Mouse (Mus musculus): ENCODE measurements around the gene Hoxb5. TPM values are rescaled to one million over a fixed set of nuclear protein-coding genes. Genes with fewer than 3 reads are reported as not detected.

Gene Hoxb5
- polyA plus RNA-seq, 1 experiment from 2014 or later = 5.5 TPM

GRCm38 (mm10) chr11:96317608-96318367 is 14.7 kb downstream of the Hoxb5 start, which contains the start of gene Hoxb4:
Gene Hoxb4, plus strand, starts transcription at chr11:96318267.
- 4% methylated on average over 28 of the region's 28 CpGs for WGBS
- no peak for ATAC-seq (ENCODE audit: extremely low read depth, insufficient number of reproducible peaks, low FRiP score, low TSS enrichment)
- peaks cover 100% of the 10 kb centered on the region for H3K27me3 ChIP-seq (replicated peaks)

DNA sequence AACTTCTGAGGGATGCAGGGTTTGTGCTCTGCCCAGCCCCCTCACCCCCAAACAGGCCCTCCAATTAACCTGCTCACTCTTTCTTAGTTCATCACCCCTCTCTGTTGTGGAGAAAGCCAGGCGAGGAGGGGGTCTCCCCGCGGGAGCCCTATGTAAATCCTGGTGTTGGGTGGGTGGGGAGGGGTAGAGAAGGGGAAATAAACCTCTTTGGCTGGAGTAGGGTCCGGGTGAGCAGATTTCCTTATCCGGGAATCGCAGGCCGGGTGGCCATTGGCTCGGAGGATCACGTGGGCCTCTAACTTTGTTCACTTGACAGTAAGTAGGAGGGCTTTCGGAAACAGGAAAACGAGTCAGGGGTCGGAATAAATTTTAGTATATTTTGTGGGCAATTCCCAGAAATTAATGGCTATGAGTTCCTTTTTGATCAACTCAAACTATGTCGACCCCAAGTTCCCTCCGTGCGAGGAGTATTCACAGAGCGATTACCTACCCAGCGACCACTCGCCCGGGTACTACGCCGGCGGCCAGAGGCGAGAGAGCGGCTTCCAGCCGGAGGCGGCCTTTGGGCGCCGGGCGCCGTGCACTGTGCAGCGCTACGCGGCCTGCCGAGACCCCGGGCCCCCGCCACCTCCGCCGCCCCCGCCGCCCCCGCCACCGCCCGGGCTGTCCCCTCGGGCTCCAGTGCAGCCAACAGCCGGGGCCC is 15.4 kb downstream of the Hoxb5 start:
- Histone ChIP-seq H3K27ac (replicated peaks) (peak overlapping the region; percentile 85), H3K27me3 (replicated peaks) (peaks cover 100% of the 10 kb centered on the region), H3K9ac (peak overlapping the region; percentile 84), H3K36me3 (no peaks in the 10 kb centered on the region), H3K4me3 (peak overlapping the region; percentile 54), H3K4me2 (peak overlapping the region; percentile 66), H3K9me3 (no peaks in the 10 kb centered on the region), H3K4me1 (peaks cover 10% of the 10 kb centered on the region)
- WGBS = under 1% methylated on average over 37 of the region's 45 CpGs
- no peak for ATAC-seq (ENCODE audit: extremely low read depth, insufficient number of reproducible peaks, low FRiP score, low TSS enrichment)

More at GRCm38 (mm10) chr11:96317608-96318367, 14.7 kb downstream of the Hoxb5 start, which contains the start of gene Hoxb4:
- Histone ChIP-seq H3K4me2 (peak within 1 kb of the TSS; percentile 66), H3K4me3 (peak within 1 kb of the TSS; percentile 54), H3K27ac (replicated peaks) (peak within 1 kb of the TSS; percentile 85), H3K4me1 (peaks cover 10% of the 10 kb centered on the region), H3K36me3 (no peaks in the 10 kb centered on the region), H3K9me3 (no peaks in the 10 kb centered on the region), H3K9ac (peak within 1 kb of the TSS; percentile 84)

DNA sequence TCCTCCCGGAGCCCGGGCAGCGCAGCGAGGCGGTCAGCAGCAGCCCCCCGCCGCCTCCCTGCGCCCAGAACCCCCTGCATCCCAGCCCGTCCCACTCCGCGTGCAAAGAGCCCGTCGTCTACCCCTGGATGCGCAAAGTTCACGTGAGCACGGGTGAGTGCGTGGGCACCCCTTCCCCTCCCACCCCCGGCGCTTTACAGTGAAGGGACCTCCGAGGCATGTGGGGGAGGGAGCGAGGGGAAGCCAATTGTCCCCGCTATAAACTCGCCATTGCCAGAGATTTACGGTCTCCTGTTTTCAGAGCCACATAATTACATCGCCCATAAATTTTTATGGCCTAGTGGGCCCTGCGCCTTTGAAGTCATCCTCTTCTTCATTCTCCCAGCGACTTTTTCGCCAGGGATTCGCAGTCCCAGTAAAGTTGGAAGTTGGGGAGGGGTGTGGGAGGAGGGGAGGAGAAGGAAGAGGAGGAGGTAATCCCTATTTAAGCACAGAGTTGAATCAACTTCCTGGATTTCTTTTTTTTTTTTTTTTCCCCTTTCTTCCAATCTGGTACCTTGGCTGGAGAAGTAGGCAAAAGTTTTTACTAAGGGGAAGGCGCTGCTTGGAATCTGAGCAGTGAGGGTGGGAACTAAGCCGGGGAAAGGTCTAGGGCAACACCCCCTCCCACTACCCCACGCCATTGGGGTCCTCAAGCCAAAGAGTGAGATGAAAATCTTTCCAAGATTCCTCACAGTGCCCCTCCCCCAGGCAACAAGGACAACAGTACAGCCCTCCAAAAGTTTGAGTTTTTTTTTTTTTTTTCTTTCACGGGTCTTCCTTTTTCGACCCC is 16.2 kb downstream of the Hoxb5 start:
- Histone ChIP-seq H3K27ac (replicated peaks) (peak overlapping the region; percentile 85), H3K4me3 (peak overlapping the region; percentile 54), H3K9ac (peak overlapping the region; percentile 84), H3K36me3 (no peaks in the 10 kb centered on the region), H3K9me3 (no peaks in the 10 kb centered on the region), H3K27me3 (replicated peaks) (peaks cover 100% of the 10 kb centered on the region), H3K4me2 (peak overlapping the region; percentile 66), H3K4me1 (peaks cover 10% of the 10 kb centered on the region)
- WGBS = under 1% methylated on average over 29 of the region's 34 CpGs
- ATAC-seq (ENCODE audit: extremely low read depth, insufficient number of reproducible peaks, low FRiP score, low TSS enrichment) = 0 out of 2 replicates have a peak, but pooled peaks have one; percentile 14

DNA sequence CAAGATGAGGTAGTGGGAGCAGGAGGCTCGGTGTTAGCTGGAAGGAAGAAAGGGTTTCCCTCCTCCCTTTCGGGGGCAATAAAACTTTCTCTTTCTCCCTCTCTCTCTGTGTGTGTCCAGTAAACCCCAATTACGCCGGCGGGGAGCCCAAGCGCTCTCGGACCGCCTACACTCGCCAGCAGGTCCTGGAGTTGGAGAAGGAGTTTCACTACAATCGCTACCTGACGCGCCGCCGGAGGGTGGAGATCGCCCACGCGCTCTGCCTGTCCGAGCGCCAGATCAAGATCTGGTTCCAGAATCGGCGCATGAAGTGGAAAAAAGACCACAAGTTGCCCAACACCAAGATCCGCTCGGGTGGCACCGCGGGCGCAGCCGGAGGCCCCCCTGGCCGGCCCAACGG is 16.8 kb downstream of the Hoxb5 start:
- Histone ChIP-seq H3K9me3 (no peaks in the 10 kb centered on the region), H3K4me2 (peak overlapping the region; percentile 66), H3K4me3 (peak overlapping the region; percentile 54), H3K36me3 (no peaks in the 10 kb centered on the region), H3K27ac (replicated peaks) (peak overlapping the region; percentile 85), H3K9ac (peak overlapping the region; percentile 84), H3K4me1 (peaks cover 10% of the 10 kb centered on the region), H3K27me3 (replicated peaks) (peaks cover 100% of the 10 kb centered on the region)
- WGBS = 2% methylated on average over 29 of the region's 29 CpGs
- ATAC-seq (ENCODE audit: extremely low read depth, insufficient number of reproducible peaks, low FRiP score, low TSS enrichment) = no peak

- no peaks in the 10 kb centered on the region for H3K9me3 ChIP-seq
- peak overlapping the region; percentile 84 for H3K9ac ChIP-seq
Measured at GRCm38 (mm10) chr11:96320688-96321087, 17.6 kb downstream of the Hoxb5 start.

GRCm38 (mm10) chr11:96321846-96322245 is 18.7 kb downstream of the Hoxb5 start:
- 25% methylated on average over 5 of the region's 5 CpGs for WGBS
- Histone ChIP-seq H3K4me3 (no peak overlapping the region), H3K27ac (replicated peaks) (0 out of 2 replicates have a peak overlapping the region, but pooled peaks have one; percentile 8), H3K9me3 (no peaks in the 10 kb centered on the region), H3K36me3 (no peaks in the 10 kb centered on the region), H3K9ac (peak overlapping the region; percentile 48; the same call in 1 of the 2 replicates), H3K4me1 (peaks cover 10% of the 10 kb centered on the region), H3K4me2 (peak overlapping the region; percentile 41; the same call in 1 of the 2 replicates), H3K27me3 (replicated peaks) (peaks cover 100% of the 10 kb centered on the region)
- ATAC-seq (ENCODE audit: extremely low read depth, insufficient number of reproducible peaks, low FRiP score, low TSS enrichment) = no peak

More at GRCm38 (mm10) chr11:96320688-96321087, 17.6 kb downstream of the Hoxb5 start:
- Histone ChIP-seq H3K4me2 (peak overlapping the region; percentile 66), H3K36me3 (no peaks in the 10 kb centered on the region), H3K27me3 (replicated peaks) (peaks cover 100% of the 10 kb centered on the region), H3K27ac (replicated peaks) (peak overlapping the region; percentile 85), H3K4me1 (peaks cover 10% of the 10 kb centered on the region), H3K4me3 (peak overlapping the region; percentile 54)
- WGBS = 11% methylated on average over 17 of the region's 17 CpGs
- no peak for ATAC-seq (ENCODE audit: extremely low read depth, insufficient number of reproducible peaks, low FRiP score, low TSS enrichment)

DNA sequence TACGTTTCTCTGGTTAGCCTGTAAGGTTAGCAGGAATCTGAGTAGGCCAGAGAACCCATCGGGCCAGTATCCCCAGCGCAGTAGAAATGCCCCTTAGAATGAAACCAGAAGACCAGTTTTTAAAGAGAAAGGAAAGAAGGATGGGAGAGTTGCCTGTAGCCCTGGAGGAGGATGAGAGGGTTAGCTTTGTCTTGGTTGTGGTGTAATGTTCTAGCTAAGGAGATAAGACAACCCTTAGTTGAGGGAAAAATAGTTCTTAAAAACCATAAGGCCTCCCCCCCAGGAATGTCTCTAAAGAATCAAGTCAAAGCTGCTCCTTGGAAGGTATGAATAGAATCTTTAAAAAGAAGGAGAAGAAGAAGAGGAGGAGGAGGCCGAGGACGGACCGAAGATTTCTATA is 19.6 kb downstream of the Hoxb5 start:
- Histone ChIP-seq H3K27me3 (replicated peaks) (peaks cover 100% of the 10 kb centered on the region), H3K4me2 (peak overlapping the region; percentile 41), H3K9ac (peak overlapping the region; percentile 48), H3K4me3 (peak overlapping the region; percentile 10; the same call in 1 of the 2 replicates), H3K36me3 (no peaks in the 10 kb centered on the region), H3K9me3 (no peaks in the 10 kb centered on the region), H3K4me1 (peaks cover 10% of the 10 kb centered on the region), H3K27ac (replicated peaks) (peak overlapping the region; percentile 45; the same call in 1 of the 2 replicates)
- WGBS = 20% methylated on average over 6 of the region's 6 CpGs
- ATAC-seq (ENCODE audit: extremely low read depth, insufficient number of reproducible peaks, low FRiP score, low TSS enrichment) = no peak

- peak within 1 kb of the TSS; percentile 48 for H3K9ac ChIP-seq
- H3K27ac ChIP-seq (replicated peaks) = peak within 1 kb of the TSS; percentile 45
- H3K4me1 ChIP-seq = peaks cover 10% of the 10 kb centered on the region
- 25% methylated on average over 10 of the region's 10 CpGs for WGBS
- peak within 1 kb of the TSS; percentile 10; the same call in 1 of the 2 replicates for H3K4me3 ChIP-seq
- H3K4me2 ChIP-seq = peak within 1 kb of the TSS; percentile 41
- peaks cover 100% of the 10 kb centered on the region for H3K27me3 ChIP-seq (replicated peaks)
- no peak for ATAC-seq (ENCODE audit: extremely low read depth, insufficient number of reproducible peaks, low FRiP score, low TSS enrichment)
- H3K9me3 ChIP-seq = no peaks in the 10 kb centered on the region
- no peaks in the 10 kb centered on the region for H3K36me3 ChIP-seq
Measured at GRCm38 (mm10) chr11:96323154-96323553, 20.0 kb downstream of the Hoxb5 start, which contains the start of gene Hoxb3. Gene Hoxb3, plus strand, starts transcription at chr11:96323326.

- Histone ChIP-seq H3K27me3 (replicated peaks) (peaks cover 100% of the 10 kb centered on the region), H3K9ac (peak overlapping the region; percentile 42), H3K4me3 (peak overlapping the region; percentile 8; the same call in 1 of the 2 replicates), H3K4me2 (peak overlapping the region; percentile 41), H3K27ac (replicated peaks) (peak overlapping the region; percentile 45), H3K36me3 (no peaks in the 10 kb centered on the region), H3K4me1 (peaks cover 4% of the 10 kb centered on the region; the same call in 1 of the 2 replicates), H3K9me3 (no peaks in the 10 kb centered on the region)
- no peak for ATAC-seq (ENCODE audit: extremely low read depth, insufficient number of reproducible peaks, low FRiP score, low TSS enrichment)
- 5% methylated on average over 5 of the region's 5 CpGs for WGBS
Measured at GRCm38 (mm10) chr11:96324125-96324524, 21.0 kb downstream of the Hoxb5 start.

DNA sequence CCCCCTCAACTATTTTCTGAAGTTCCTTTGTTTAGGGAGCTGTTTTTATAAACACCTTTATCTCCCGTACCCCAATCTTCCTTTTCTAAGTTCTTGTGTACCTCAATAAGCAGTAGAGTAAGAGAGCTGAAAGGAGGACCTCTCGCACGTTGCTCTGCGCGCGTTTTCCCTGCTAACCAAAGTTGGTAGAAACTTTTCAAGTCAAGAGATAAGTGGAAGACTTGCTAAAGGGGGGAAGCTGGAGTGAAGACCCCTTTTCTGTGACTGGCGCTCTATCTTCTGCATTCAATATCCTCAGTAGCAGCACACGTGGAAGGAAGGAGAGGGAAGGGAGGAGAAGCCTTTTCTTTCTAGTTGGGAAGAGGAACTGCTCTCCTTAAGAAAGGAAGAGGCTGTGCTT is 21.8 kb downstream of the Hoxb5 start:
- peak overlapping the region; percentile 67 for H3K9ac ChIP-seq
- peak overlapping the region; percentile 45; the same call in 1 of the 2 replicates for H3K27ac ChIP-seq (replicated peaks)
- H3K4me3 ChIP-seq = peak overlapping the region; percentile 23
- H3K4me2 ChIP-seq = peak overlapping the region; percentile 49
- peaks cover 100% of the 10 kb centered on the region for H3K27me3 ChIP-seq (replicated peaks)
- 8% methylated on average over 8 of the region's 8 CpGs for WGBS
- H3K4me1 ChIP-seq = no peaks in the 10 kb centered on the region; the same call in 1 of the 2 replicates
- ATAC-seq (ENCODE audit: extremely low read depth, insufficient number of reproducible peaks, low FRiP score, low TSS enrichment) = no peak
- no peaks in the 10 kb centered on the region for H3K9me3 ChIP-seq
- H3K36me3 ChIP-seq = no peaks in the 10 kb centered on the region
